Mouse (Mus musculus) forebrain, postnatal 0 days (tissue): ENCODE measurements around the gene Cyb5r4. TPM values are rescaled to one million over a fixed set of nuclear protein-coding genes. Genes with fewer than 3 reads are reported as not detected.

ENCODE experiments used
- ATAC-seq: fragments of 200-750 bp; cut with Nextera tagmentation; 2 replicates; pipeline ENCODE4 v1.8.0; 2017; ENCODE audit warnings: mild to moderate bottlenecking, moderate library complexity
- DNase-seq: peaks from one replicate; pipeline ENCODE4 v3.0.0-alpha.2; 2015
- H3K27ac ChIP-seq: fragments of 300-500 bp; sonication (generic); 2 replicates; pipeline ENCODE4 v1.5.1; 2014; ENCODE audit warnings: low read depth, mild to moderate bottlenecking, antibody characterized with exemption, low read length, moderate library complexity, mixed read lengths
- H3K27me3 ChIP-seq: fragments of 300-500 bp; sonication (generic); 2 replicates; pipeline ENCODE4 v1.6.1; 2014; ENCODE audit warnings: mild to moderate bottlenecking, low read length, mixed read lengths; ENCODE audit not compliant: insufficient read depth
- H3K36me3 ChIP-seq: fragments of 300-500 bp; sonication (generic); 2 replicates; pipeline ENCODE4 v1.6.1; 2014; ENCODE audit warnings: mild to moderate bottlenecking, moderate library complexity; ENCODE audit not compliant: insufficient read depth
- H3K4me1 ChIP-seq: fragments of 300-500 bp; sonication (generic); 2 replicates; pipeline ENCODE4 v1.6.1; 2014; ENCODE audit warnings: antibody characterized with exemption; ENCODE audit not compliant: insufficient read depth
- H3K4me2 ChIP-seq: fragments of 300-500 bp; sonication (generic); 2 replicates; pipeline ENCODE4 v1.6.1; 2014; ENCODE audit warnings: low read depth, mild to moderate bottlenecking, moderate library complexity
- H3K4me3 ChIP-seq: fragments of 300-500 bp; sonication (generic); 2 replicates; pipeline ENCODE4 v1.5.1; 2014; ENCODE audit warnings: low read depth, low read length, mixed read lengths
- H3K9ac ChIP-seq: fragments of 300-500 bp; sonication (generic); 2 replicates; pipeline ENCODE4 v1.6.1; 2014; ENCODE audit warnings: mild to moderate bottlenecking
- H3K9me3 ChIP-seq: fragments of 300-500 bp; sonication (generic); 2 replicates; pipeline ENCODE4 v1.6.1; 2016; ENCODE audit warnings: low read length
- CTCF ChIP-seq: sonication (generic); IDR thresholded peaks from 2 replicates; pipeline ENCODE4 v1.5.1; 2016; ENCODE audit warnings: antibody characterized with exemption, control low read depth, low read depth
- WGBS: fragments of 180-500 bp; shearing (Covaris S2); extraction: QIAGEN DNeasy Blood & Tissue Kit; methylation state at CpG from one replicate; pipeline ENCODE4 v1.1.7; 2014; 5-methylcytosine and 5-hydroxymethylcytosine counted together
- polyA plus RNA-seq: library from polyadenylated mRNA; unstranded; fragments of >200 nt; fragmentation: Nextera tagmentation; extraction: Ambion mirVana; gene quantifications from 2 replicates; pipeline ENCODE4 v1.2.1, GENCODE M21; 2015
- total RNA-seq: library from RNA; depleted of rRNA; stranded (reverse); fragments of >200 nt; gene quantifications from 2 replicates; pipeline ENCODE4 v1.2.3, GENCODE M21; 2014

Cyb5r4 gene
- total and polyA plus RNA-seq, 2 experiments from 2014 or later: 37.5 to 37.6 TPM

DNA sequence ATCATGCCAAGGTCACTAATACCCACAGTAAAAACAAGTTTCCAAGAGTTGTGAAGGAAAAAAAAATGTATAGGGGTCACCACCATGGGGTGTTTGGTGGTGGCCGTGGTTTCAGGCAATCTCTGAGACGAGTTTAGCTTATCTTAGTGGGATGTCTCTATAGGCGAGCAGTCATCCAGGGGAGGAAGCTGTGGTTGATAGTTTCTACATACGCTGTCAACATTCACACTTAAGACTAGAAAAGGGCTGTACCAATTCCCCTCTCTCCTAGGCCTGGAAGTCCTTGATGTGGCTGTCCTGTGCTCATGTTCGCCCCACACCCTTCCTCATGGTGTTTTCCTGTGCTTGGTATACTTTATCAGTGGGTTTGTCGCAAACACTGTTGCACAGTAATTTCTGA, 4.0 kb downstream of the Cyb5r4 start:
- ATAC-seq: no peak
- WGBS: 85% methylated on average over 6 of the region's 6 CpGs

DNA sequence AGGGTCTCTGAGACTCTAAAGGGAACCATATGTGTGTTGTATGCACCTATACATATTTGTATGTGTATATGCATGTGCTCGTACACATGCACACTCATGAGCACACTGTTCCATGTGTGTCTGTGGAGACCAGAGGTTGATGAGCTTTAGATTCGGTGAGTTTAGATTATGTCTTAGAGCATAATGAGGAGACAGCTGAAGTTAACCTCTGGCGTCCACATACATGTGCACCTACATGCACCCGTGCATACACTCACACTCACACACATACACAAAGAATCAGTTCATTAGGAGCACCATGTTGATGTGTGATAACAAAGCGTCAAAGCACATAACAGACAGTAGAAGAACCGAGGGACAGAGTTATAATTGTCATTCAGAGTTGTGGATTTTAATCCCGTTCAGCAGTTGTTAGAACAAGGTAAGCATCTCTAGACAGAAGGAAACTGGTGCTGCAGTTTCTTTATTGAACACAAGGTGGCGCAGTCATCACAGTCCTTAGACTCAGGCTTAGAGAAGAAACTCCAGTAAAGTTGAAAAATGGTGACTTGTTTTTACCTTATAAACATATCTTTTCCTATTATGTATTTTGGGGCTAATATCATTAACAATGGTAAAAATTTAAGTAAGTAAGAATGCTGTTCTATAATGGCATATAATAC, 5.7 kb downstream of the Cyb5r4 start:
- no peak overlapping the region for H3K9ac ChIP-seq
- peak; percentile 82 for ATAC-seq
- H3K36me3 ChIP-seq: peaks cover 9% of the 10 kb centered on the region; the same call in 1 of the 2 replicates
- no peak overlapping the region for H3K4me2 ChIP-seq
- WGBS: 43% methylated on average over 8 of the region's 8 CpGs
- DNase-seq: peak; percentile 88
- no peak overlapping the region for H3K4me3 ChIP-seq
- no peaks in the 10 kb centered on the region for H3K9me3 ChIP-seq
- TF ChIP-seq CTCF: peak; percentile 89
- no peak overlapping the region for H3K27ac ChIP-seq
- H3K27me3 ChIP-seq: no peaks in the 10 kb centered on the region
- H3K4me1 ChIP-seq: peaks cover 14% of the 10 kb centered on the region; the same call in 1 of the 2 replicates

More for the DNA sequence above, 4.0 kb downstream of the Cyb5r4 start:
- Histone ChIP-seq H3K4me3 (no peak overlapping the region), H3K4me2 (no peak overlapping the region), H3K9me3 (no peaks in the 10 kb centered on the region), H3K36me3 (peaks cover 6% of the 10 kb centered on the region; the same call in 1 of the 2 replicates), H3K9ac (no peak overlapping the region), H3K27me3 (no peaks in the 10 kb centered on the region), H3K27ac (no peak overlapping the region), H3K4me1 (peaks cover 14% of the 10 kb centered on the region; the same call in 1 of the 2 replicates)
- no peak for TF ChIP-seq CTCF
- DNase-seq: no peak

DNA sequence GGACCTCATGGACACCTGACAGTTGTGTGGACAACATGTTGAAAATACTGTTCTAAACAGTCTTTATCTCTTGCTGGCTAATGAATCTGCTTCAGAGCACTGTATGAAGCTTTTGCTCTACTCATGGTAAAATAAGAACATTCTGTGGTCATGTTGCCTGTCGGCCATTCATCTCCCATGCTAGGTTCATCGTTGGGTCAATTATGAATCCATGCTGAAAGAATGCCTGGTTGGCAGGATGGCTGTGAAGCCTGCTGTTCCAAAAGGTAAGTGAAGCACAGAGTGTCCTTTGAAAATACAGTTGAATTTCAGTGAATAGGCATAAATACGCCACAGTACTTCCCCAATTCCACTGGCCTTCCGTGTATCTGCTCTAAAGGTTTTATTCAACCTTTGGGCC, 10.4 kb downstream of the Cyb5r4 start:
- Histone ChIP-seq H3K4me3 (no peak overlapping the region), H3K27ac (no peak overlapping the region), H3K4me1 (no peaks in the 10 kb centered on the region), H3K9ac (no peak overlapping the region), H3K36me3 (peaks cover 20% of the 10 kb centered on the region), H3K27me3 (no peaks in the 10 kb centered on the region), H3K9me3 (no peaks in the 10 kb centered on the region), H3K4me2 (no peak overlapping the region)
- WGBS: 89% methylated on average over 4 of the region's 4 CpGs
- ATAC-seq (no peak), DNase-seq (no peak)
- TF ChIP-seq CTCF: no peak

DNA sequence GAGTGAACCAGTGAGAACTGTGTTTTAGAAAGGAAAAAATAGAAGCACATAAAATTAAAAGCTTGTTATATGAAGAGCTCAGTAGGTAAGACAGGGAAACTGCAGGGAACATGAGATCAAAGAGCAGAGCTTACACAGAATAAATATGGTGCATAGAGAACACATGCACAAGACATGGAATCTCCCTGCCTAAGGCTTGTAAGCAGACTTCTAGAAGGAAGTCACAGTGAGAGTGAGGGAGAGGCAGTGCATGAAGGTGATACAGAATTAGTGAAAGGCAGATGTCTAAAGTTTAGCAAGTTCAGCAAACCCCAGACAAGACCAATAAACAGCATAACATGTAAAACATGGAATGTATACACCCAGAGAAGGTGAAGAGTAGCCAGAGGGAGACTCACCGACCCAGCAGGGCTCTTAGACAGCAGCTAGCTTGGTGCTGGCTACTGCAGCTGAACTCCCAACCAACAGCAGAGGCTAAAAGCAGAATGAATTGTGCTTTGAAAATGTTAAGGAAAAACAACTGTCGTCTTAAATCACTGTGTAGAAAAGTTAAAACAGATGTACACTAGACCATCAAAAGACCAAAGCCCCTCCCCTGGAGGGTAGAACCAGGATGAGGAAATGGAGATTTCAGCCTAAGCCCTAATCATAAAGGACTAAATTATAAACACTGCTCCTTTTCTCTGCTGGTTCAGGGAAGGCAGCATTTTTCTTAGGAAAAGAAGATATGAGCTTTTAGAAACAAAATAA, 13.2 kb downstream of the Cyb5r4 start:
- 83% methylated on average over 2 of the region's 2 CpGs for WGBS
- no peak for DNase-seq
- Histone ChIP-seq H3K4me2 (no peak overlapping the region), H3K4me3 (no peak overlapping the region), H3K36me3 (peaks cover 21% of the 10 kb centered on the region), H3K27me3 (no peaks in the 10 kb centered on the region), H3K4me1 (no peaks in the 10 kb centered on the region), H3K9ac (no peak overlapping the region), H3K9me3 (no peaks in the 10 kb centered on the region), H3K27ac (no peak overlapping the region)
- TF ChIP-seq CTCF: no peak
- ATAC-seq: no peak

DNA sequence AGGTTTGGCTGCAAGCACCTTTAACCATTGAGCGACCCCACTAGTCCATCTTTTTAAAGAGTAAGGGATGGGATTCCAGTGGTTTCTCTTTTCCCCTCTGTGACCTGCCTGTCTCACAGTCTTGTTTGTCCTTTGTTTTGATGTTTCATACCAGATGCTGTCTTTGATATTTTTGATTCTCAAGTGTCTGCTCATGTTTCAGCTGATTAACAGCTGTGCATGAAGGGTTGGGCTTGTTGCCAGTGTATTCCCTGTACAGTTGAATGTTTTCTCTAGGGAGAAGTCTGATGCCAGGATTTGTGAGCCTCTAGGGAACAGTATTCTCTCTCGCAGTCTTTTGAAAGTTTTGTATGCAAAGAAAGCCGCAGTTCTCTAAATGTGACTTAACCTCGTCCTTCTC, 27.6 kb downstream of the Cyb5r4 start:
- WGBS: 49% methylated on average over 4 of the region's 4 CpGs
- H3K27me3 ChIP-seq: no peaks in the 10 kb centered on the region
- no peak overlapping the region for H3K9ac ChIP-seq
- H3K9me3 ChIP-seq: no peaks in the 10 kb centered on the region
- no peak overlapping the region for H3K4me3 ChIP-seq
- no peaks in the 10 kb centered on the region for H3K4me1 ChIP-seq
- ATAC-seq: no peak
- H3K36me3 ChIP-seq: peaks cover 17% of the 10 kb centered on the region; the same call in 1 of the 2 replicates
- no peak overlapping the region for H3K4me2 ChIP-seq
- DNase-seq: peak; percentile 37
- no peak overlapping the region for H3K27ac ChIP-seq
- no peak for TF ChIP-seq CTCF

DNA sequence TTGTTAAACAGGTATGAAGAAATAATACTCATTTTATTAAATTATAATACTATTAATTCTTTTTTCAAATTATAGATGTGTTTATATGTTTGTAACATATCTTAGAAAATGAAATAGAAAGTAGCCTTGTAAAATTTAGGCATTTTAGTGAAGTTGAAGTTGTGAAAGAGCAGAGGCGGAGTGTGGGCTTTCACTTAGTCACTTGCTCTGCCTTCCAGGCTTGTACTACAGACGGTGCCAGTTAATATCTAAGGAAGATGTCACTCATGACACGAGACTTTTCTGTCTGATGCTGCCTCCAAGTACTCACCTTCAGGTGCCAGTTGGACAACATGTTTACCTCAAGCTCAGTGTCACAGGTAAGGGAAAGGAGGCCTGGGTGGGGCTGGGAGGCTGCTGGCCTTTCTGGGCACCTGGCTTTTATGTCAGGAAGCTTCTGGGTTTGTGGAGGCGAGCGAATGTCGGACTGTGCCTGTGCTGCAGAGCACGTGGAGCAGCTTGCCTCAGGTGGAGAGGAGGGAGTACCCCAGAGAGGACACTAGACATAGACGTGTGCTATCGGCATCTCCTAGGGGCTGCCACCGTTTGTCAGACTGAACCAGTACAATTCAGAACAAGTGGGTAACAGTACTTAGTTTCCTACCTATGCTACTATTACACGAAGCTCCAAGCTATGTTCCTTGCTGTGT, 33.9 kb downstream of the Cyb5r4 start:
- no peak overlapping the region for H3K9ac ChIP-seq
- TF ChIP-seq CTCF: no peak
- no peak for ATAC-seq
- no peaks in the 10 kb centered on the region for H3K27me3 ChIP-seq
- no peaks in the 10 kb centered on the region for H3K9me3 ChIP-seq
- no peak overlapping the region for H3K4me3 ChIP-seq
- H3K27ac ChIP-seq: no peak overlapping the region
- no peak for DNase-seq
- H3K36me3 ChIP-seq: peaks cover 42% of the 10 kb centered on the region
- H3K4me2 ChIP-seq: no peak overlapping the region
- 92% methylated on average over 11 of the region's 11 CpGs for WGBS
- H3K4me1 ChIP-seq: no peaks in the 10 kb centered on the region

DNA sequence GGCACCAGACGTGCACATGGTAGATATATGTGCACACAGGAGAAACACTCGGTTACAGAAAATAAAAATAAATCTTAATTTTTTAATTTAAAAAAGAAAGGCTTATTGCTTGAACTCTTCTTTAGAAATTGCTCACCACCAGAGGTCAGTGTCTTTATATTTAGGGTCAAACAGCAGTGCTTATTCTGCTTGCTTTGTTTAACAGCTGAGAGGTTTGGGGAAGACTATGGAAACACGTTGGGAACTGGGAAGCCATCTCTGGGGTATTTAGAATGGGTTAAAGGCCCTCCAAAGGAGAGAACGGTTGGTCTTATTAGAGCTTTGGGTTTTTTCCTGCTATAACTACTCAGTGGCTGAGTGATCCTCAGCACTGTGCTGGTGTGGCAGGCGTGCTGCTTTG, 40.5 kb downstream of the Cyb5r4 start:
- peak; percentile 54 for ATAC-seq
- 0 out of 2 replicates have a peak, but pooled peaks have one; percentile 11 for TF ChIP-seq CTCF
- WGBS: 78% methylated on average over 5 of the region's 5 CpGs
- H3K4me1 ChIP-seq: no peaks in the 10 kb centered on the region
- no peaks in the 10 kb centered on the region for H3K9me3 ChIP-seq
- H3K9ac ChIP-seq: no peak overlapping the region
- H3K4me2 ChIP-seq: no peak overlapping the region
- H3K36me3 ChIP-seq: peaks cover 52% of the 10 kb centered on the region
- no peak overlapping the region for H3K4me3 ChIP-seq
- H3K27ac ChIP-seq: no peak overlapping the region
- H3K27me3 ChIP-seq: no peaks in the 10 kb centered on the region
- DNase-seq: no peak
